Mouse (Mus musculus) ES-Bruce4 (cell line): ENCODE results near the gene Marveld1.

Experiments
- CTCF ChIP-seq: IDR thresholded peaks from one replicate; pipeline ENCODE4 v1.8.1; 2011; ENCODE audit warnings: low read depth, low read length
- EP300 ChIP-seq: IDR thresholded peaks from 2 replicates; pipeline ENCODE4 v1.6.1; 2011; ENCODE audit warnings: low read depth, low read length; ENCODE audit not compliant: insufficient read depth

DNA sequence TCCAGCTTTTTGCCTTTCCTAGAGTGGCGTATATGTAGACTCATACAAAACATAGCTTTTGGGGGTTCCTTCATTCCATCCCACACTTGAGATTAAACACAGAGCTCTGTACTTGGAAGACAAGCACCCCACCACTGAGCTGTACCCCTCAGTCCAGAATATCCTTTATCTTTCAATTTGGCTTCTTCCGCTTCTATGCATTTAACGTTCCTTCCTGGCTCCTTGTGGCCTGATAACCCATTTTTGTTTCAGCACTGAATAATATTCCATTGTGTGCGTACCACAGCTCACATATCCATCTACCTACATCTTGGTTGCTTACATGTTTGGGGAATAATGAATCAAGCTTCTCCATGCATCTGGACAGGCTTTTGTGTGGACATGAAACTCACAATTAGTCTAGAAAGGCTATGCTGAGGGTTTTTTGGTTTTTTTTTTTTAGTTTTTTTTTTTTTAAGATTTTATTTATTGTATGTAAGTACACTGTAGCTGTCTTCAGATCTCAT, 10.0 kb upstream of the Marveld1 start:
- TF ChIP-seq CTCF (no peak), EP300 (no peak)
